Mouse (Mus musculus) lung, postnatal 0 days (tissue): Measurements from ENCODE around the gene Gm4302. TPM values are rescaled to one million over a fixed set of nuclear protein-coding genes. Genes with fewer than 3 reads are reported as not detected.

Source experiments
- polyA plus RNA-seq: library from polyadenylated mRNA; unstranded; fragments of >200 nt; fragmentation: Nextera tagmentation; extraction: Ambion mirVana; gene quantifications from 2 replicates; pipeline ENCODE4 v1.2.1, GENCODE M21; 2015

Gm4302 gene
- polyA plus RNA-seq, 1 experiment from 2014 or later: not detected

Other genes starting within 250 kb of the Gm4302 start
- not detected in 2 replicates for gene Gm4301, start 5.2 kb upstream of the Gm4302 start, polyA plus RNA-seq
- gene Gm4303, start 5.1 kb downstream of the Gm4302 start, polyA plus RNA-seq: not detected in 2 replicates
- not detected in 2 replicates for gene Gm4305, start 10.3 kb downstream of the Gm4302 start, polyA plus RNA-seq
- not detected in 2 replicates for gene Gm4307, start 20.5 kb downstream of the Gm4302 start, polyA plus RNA-seq
- gene Gm4312, start 41.7 kb downstream of the Gm4302 start, polyA plus RNA-seq: not detected in 2 replicates
- 9.6 and 10.7 TPM in 2 replicates for gene Tmtc3, start 146.5 kb downstream of the Gm4302 start, polyA plus RNA-seq
- gene Cep290, start 146.7 kb downstream of the Gm4302 start, polyA plus RNA-seq: 3.1 and 4.3 TPM in 2 replicates
- 4.0 and 5.4 TPM in 2 replicates for gene 4930430F08Rik, start 249.6 kb downstream of the Gm4302 start, polyA plus RNA-seq
- gene 1700017N19Rik, start 249.6 kb downstream of the Gm4302 start, polyA plus RNA-seq: not detected in 2 replicates